Mouse (Mus musculus) neural tube, embryonic 15.5 days (tissue): ENCODE measurements around the gene Tm9sf3. TPM values are rescaled to one million over a fixed set of nuclear protein-coding genes. Genes with fewer than 3 reads are reported as not detected.
A peak's percentile ranks its signal among the peaks of the same experiment; 100 is the strongest.

Source experiments
- ATAC-seq: fragments of 200-750 bp; cut with Nextera tagmentation; 2 replicates; pipeline ENCODE4 v1.8.0; 2017; ENCODE audit warnings: mild to moderate bottlenecking, moderate TSS enrichment, moderate library complexity; ENCODE audit not compliant: low FRiP score
- H3K27ac ChIP-seq: fragments of 300-500 bp; sonication (generic); replicated peaks from 2 replicates; pipeline ENCODE4 v1.5.1; 2015; ENCODE audit warnings: mild to moderate bottlenecking, inconsistent platforms
- H3K27me3 ChIP-seq: fragments of 300-500 bp; sonication (generic); replicated peaks from 2 replicates; pipeline ENCODE4 v1.6.1; 2015; ENCODE audit warnings: inconsistent platforms
- H3K36me3 ChIP-seq: fragments of 300-500 bp; sonication (generic); 2 replicates; pipeline ENCODE4 v1.6.1; 2015; ENCODE audit warnings: inconsistent platforms
- H3K4me1 ChIP-seq: fragments of 300-500 bp; sonication (generic); 2 replicates; pipeline ENCODE4 v1.6.1; 2015; ENCODE audit warnings: inconsistent platforms
- H3K4me2 ChIP-seq: fragments of 300-500 bp; sonication (generic); 2 replicates; pipeline ENCODE4 v1.6.1; 2015; ENCODE audit warnings: inconsistent platforms, mild to moderate bottlenecking, moderate library complexity
- H3K4me3 ChIP-seq: fragments of 300-500 bp; sonication (generic); replicated peaks from 2 replicates; pipeline ENCODE4 v1.5.1; 2015; ENCODE audit warnings: mild to moderate bottlenecking, inconsistent platforms
- H3K9ac ChIP-seq: fragments of 300-500 bp; sonication (generic); replicated peaks from 2 replicates; pipeline ENCODE4 v1.6.1; 2015; ENCODE audit warnings: mild to moderate bottlenecking, inconsistent platforms
- H3K9me3 ChIP-seq: fragments of 300-500 bp; sonication (generic); replicated peaks from 2 replicates; pipeline ENCODE4 v1.6.1; 2016; ENCODE audit warnings: inconsistent platforms
- WGBS: fragments of 180-500 bp; shearing (Covaris S2); methylation state at CpG from one replicate; pipeline ENCODE4 v1.1.7; 2015; ENCODE audit warnings: mixed read lengths; 5-methylcytosine and 5-hydroxymethylcytosine counted together
- polyA plus RNA-seq: library from polyadenylated mRNA; unstranded; fragments of >200 nt; fragmentation: Nextera tagmentation; extraction: Ambion mirVana; gene quantifications from 2 replicates; pipeline ENCODE4 v1.2.1, GENCODE M21; 2015

Gene Tm9sf3
- polyA plus RNA-seq, 1 experiment from 2014 or later, result 86.2 TPM

DNA sequence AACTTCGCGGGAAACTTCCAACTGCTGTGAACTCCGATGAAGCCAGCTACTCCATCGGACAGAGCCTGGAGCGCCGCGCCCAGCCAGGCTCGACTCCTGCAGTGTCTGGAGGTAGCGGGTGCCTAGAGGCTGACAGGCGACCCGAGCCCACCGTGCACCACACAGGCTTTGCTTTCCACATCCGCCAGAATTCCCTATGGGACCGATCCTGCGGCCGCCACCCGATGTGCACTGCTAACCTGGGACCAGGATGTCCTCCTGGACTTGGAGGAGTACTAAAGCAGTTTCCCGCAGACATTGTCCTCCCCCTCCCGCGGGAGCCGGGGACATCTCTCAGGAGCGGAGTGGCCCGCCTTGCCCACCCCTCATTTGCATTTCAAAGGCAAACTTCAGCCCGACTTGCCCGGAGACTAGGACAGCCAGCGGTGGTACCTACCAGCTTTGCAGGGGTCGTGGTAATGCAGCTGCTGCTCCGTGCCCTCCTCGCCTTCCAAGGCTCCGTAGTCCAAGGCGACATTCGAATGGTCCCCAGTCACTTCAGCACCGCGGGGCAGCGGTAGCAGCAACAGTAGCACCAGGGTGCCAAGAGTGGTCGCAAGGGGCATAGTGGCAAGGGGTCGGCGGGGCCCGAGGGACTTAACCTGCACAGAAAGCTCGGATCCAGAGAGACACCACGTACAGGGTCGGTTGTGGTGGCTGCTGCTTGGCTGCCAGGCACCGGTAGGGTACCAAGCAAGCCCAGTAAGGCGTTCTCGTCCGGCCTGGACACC, 57.6 kb downstream of the Tm9sf3 start:
- H3K27me3 ChIP-seq, result peaks cover 29% of the 10 kb centered on the region; the same call in 1 of the 2 replicates
- peak overlapping the region; percentile 97 for H3K4me2 ChIP-seq

GRCm38 (mm10) chr19:41204159-41205081, 59.4 kb downstream of the Tm9sf3 start:
- peak overlapping the region; percentile 97 for H3K4me2 ChIP-seq
- peaks cover 22% of the 10 kb centered on the region for H3K4me1 ChIP-seq
- H3K36me3 ChIP-seq, result no peaks in the 10 kb centered on the region
- WGBS, result 66% methylated on average over 11 of the region's 11 CpGs
- no peak for ATAC-seq
- H3K9ac ChIP-seq, result no peak overlapping the region
- H3K27ac ChIP-seq, result no peak overlapping the region
- no peak overlapping the region for H3K4me3 ChIP-seq
- H3K27me3 ChIP-seq, result peaks cover 25% of the 10 kb centered on the region; the same call in 1 of the 2 replicates
- no peaks in the 10 kb centered on the region for H3K9me3 ChIP-seq

More for the DNA sequence above, 57.6 kb downstream of the Tm9sf3 start:
- under 1% methylated on average over 46 of the region's 46 CpGs for WGBS
- Histone ChIP-seq H3K27ac (0 out of 2 replicates have a peak overlapping the region, but pooled peaks have one; percentile 23), H3K9ac (peak overlapping the region; percentile 58), H3K4me3 (peak overlapping the region; percentile 48), H3K36me3 (0 out of 2 replicates have a peak, but pooled peaks cover 3% of the 10 kb centered on the region), H3K9me3 (no peaks in the 10 kb centered on the region), H3K4me1 (peaks cover 22% of the 10 kb centered on the region)
- peak; percentile 32 for ATAC-seq

DNA sequence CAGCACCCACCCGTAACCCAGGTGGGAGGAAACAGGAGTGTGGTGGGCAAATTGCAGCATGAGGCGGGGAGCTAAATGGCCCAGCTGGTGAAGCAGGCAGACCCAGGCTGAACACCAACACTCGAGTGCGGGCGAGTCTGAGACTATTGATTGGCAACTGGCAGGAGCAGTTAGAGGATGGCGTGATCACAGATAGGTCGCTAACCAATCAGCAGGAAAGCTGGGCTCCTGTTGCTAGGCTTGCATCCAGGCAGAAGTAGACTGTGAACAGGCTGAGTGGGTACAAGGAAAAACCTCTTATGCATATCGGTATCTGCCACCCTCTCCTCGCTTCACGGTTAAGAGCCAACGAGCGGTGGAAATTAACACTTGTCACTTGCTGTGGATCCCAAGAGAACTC, 66.2 kb downstream of the Tm9sf3 start:
- Histone ChIP-seq H3K4me1 (peaks cover 9% of the 10 kb centered on the region), H3K9me3 (no peaks in the 10 kb centered on the region), H3K4me2 (no peak overlapping the region), H3K36me3 (no peaks in the 10 kb centered on the region), H3K4me3 (no peak overlapping the region), H3K9ac (no peak overlapping the region), H3K27me3 (no peaks in the 10 kb centered on the region), H3K27ac (no peak overlapping the region)
- WGBS, result 84% methylated on average over 12 of the region's 12 CpGs
- no peak for ATAC-seq

GRCm38 (mm10) chr19:41193379-41193778, 70.4 kb downstream of the Tm9sf3 start:
- H3K9me3 ChIP-seq, result no peaks in the 10 kb centered on the region
- H3K4me3 ChIP-seq, result no peak overlapping the region
- peaks cover 21% of the 10 kb centered on the region for H3K4me1 ChIP-seq
- WGBS, result 86% methylated on average over 1 of the region's 1 CpGs
- H3K27ac ChIP-seq, result 0 out of 2 replicates have a peak overlapping the region, but pooled peaks have one; percentile 10
- H3K36me3 ChIP-seq, result no peaks in the 10 kb centered on the region
- no peak for ATAC-seq
- no peak overlapping the region for H3K9ac ChIP-seq
- no peaks in the 10 kb centered on the region for H3K27me3 ChIP-seq
- H3K4me2 ChIP-seq, result no peak overlapping the region

- no peak overlapping the region for H3K4me2 ChIP-seq
- H3K9me3 ChIP-seq, result no peaks in the 10 kb centered on the region
- ATAC-seq, result peak; percentile 69; the same call in 1 of the 2 replicates
- peaks cover 21% of the 10 kb centered on the region for H3K4me1 ChIP-seq
- no peak overlapping the region for H3K27ac ChIP-seq
- WGBS, result 31% methylated on average over 4 of the region's 4 CpGs
- H3K36me3 ChIP-seq, result no peaks in the 10 kb centered on the region
- no peak overlapping the region for H3K9ac ChIP-seq
- H3K4me3 ChIP-seq, result no peak overlapping the region
- no peaks in the 10 kb centered on the region for H3K27me3 ChIP-seq
These were observed 70.8 kb downstream of the Tm9sf3 start for GRCm38 (mm10) chr19:41192953-41193352.

DNA sequence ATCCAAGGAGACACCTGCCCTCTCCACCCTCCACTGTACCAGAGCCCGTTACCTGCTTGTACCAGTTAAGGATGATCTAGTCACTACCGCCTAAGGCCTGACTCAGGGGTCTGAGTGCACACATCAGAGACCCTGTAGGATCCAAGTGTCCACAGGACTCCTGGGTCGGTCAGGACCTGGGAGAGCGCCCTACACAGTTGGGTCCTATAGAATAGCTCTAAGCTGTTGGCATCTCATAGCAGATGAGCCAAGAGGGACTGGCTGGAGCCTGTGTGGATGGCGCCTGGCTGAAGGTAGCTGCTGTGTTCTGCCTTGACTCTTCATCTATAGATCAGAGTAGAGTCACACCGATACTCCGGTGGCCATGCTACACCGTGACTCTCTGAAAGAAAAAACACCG, 72.1 kb downstream of the Tm9sf3 start:
- Histone ChIP-seq H3K9ac (no peak overlapping the region), H3K4me3 (no peak overlapping the region), H3K4me1 (peaks cover 21% of the 10 kb centered on the region), H3K36me3 (no peaks in the 10 kb centered on the region), H3K9me3 (no peaks in the 10 kb centered on the region), H3K27ac (no peak overlapping the region), H3K27me3 (no peaks in the 10 kb centered on the region), H3K4me2 (no peak overlapping the region)
- no peak for ATAC-seq
- 83% methylated on average over 9 of the region's 9 CpGs for whole genome bisulfite sequencing

DNA sequence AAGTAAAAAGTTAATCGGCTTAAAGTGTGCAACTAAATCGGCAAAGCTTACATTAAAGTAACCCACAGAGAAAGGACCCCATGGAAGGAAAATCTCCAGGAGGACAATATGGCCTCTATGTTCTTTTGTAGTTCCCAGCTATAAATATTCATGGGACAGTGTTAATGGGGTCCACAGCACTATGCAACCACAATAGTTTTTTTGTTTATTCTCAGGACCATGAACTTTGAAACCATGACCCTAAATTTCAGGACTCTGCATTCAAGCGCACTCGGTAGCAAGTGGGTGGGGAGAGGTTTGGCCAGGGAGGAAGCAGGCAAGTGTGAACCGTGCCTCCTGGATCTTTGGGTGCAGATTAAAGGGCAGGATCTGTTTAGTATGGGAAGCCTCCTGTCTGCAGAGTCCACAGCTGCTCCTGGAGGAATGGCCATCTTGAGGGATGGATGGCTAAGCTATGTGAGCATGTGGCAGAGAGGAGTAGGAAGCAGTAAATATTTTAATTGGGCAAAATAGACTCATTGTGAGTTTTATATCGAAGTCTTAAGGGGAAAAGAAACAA, 72.8 kb downstream of the Tm9sf3 start:
- Histone ChIP-seq H3K27me3 (no peaks in the 10 kb centered on the region), H3K9ac (no peak overlapping the region), H3K36me3 (no peaks in the 10 kb centered on the region), H3K4me1 (peaks cover 21% of the 10 kb centered on the region), H3K9me3 (no peaks in the 10 kb centered on the region), H3K4me3 (no peak overlapping the region), H3K27ac (no peak overlapping the region), H3K4me2 (no peak overlapping the region)
- ATAC-seq, result peak; percentile 18; the same call in 1 of the 2 replicates
- WGBS, result 22% methylated on average over 6 of the region's 6 CpGs

DNA sequence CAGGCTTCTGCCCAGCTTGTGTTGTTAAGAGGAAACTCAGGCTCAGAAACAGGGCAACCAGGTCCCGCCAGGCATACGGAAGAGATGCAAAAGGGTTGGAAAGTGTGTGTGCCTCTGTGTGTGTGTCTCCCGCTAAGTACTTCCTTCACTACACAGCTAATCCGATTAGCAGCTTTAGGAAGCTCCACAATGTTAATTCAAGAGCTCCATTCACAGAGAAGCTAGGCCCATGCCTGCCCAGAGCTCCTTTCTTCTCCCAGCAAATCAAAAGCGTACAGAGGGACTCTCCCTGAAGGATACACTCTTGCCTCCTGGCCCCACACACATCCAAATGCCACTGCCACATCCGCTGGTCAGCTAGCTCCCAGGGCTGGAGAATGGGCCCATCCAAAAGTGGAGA, 86.5 kb downstream of the Tm9sf3 start:
- Histone ChIP-seq H3K27me3 (no peaks in the 10 kb centered on the region; the same call in 1 of the 2 replicates), H3K9ac (no peak overlapping the region), H3K4me2 (no peak overlapping the region), H3K4me3 (no peak overlapping the region), H3K36me3 (no peaks in the 10 kb centered on the region), H3K4me1 (no peaks in the 10 kb centered on the region), H3K9me3 (no peaks in the 10 kb centered on the region), H3K27ac (no peak overlapping the region)
- ATAC-seq, result no peak
- 73% methylated on average over 6 of the region's 6 CpGs for WGBS

- no peak for ATAC-seq
- WGBS, result 72% methylated on average over 2 of the region's 2 CpGs
- Histone ChIP-seq H3K4me1 (no peaks in the 10 kb centered on the region), H3K9me3 (no peaks in the 10 kb centered on the region), H3K4me2 (no peak overlapping the region), H3K9ac (no peak overlapping the region), H3K27me3 (no peaks in the 10 kb centered on the region; the same call in 1 of the 2 replicates), H3K36me3 (no peaks in the 10 kb centered on the region), H3K27ac (no peak overlapping the region), H3K4me3 (no peak overlapping the region)
These were observed 86.9 kb downstream of the Tm9sf3 start for GRCm38 (mm10) chr19:41176881-41177280.

DNA sequence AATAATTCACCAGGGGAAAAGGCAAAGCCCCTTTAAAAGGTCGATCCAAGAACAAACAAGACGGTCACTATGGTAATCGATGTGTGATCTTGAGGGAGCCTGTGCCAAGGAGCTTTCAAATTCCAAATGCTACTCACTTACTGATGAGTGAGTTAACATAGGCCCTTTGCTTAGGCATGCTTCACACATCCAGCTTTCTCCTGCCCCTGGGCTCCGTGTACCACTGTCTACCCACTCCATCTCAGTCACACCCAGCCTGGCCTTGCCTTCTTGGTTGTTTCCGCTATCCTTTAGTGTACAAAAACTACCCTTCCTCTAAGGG, 97.9 kb downstream of the Tm9sf3 start:
- Histone ChIP-seq H3K4me1 (peaks cover 20% of the 10 kb centered on the region), H3K4me2 (no peak overlapping the region), H3K27ac (no peak overlapping the region), H3K4me3 (no peak overlapping the region), H3K36me3 (no peaks in the 10 kb centered on the region), H3K9me3 (no peaks in the 10 kb centered on the region), H3K27me3 (peaks cover 6% of the 10 kb centered on the region; the same call in 1 of the 2 replicates), H3K9ac (no peak overlapping the region)
- no peak for ATAC-seq
- WGBS, result 54% methylated on average over 5 of the region's 5 CpGs

- WGBS, result 46% methylated on average over 14 of the region's 14 CpGs
- H3K9me3 ChIP-seq, result no peaks in the 10 kb centered on the region
- no peaks in the 10 kb centered on the region for H3K36me3 ChIP-seq
- ATAC-seq, result no peak
- H3K27ac ChIP-seq, result no peak overlapping the region
- H3K27me3 ChIP-seq, result peaks cover 6% of the 10 kb centered on the region; the same call in 1 of the 2 replicates
- no peak overlapping the region for H3K4me2 ChIP-seq
- no peak overlapping the region for H3K4me3 ChIP-seq
- peaks cover 20% of the 10 kb centered on the region for H3K4me1 ChIP-seq
- no peak overlapping the region for H3K9ac ChIP-seq
These were observed 98.5 kb downstream of the Tm9sf3 start for GRCm38 (mm10) chr19:41165144-41165913.
